Mouse (Mus musculus): ENCODE data around the gene Cadm4. TPM values are rescaled to one million over a fixed set of nuclear protein-coding genes. Genes with fewer than 3 reads are reported as not detected.
A peak's percentile ranks its signal among the peaks of the same experiment; 100 is the strongest.

Cadm4 gene
- polyA plus RNA-seq, 1 experiment from 2014 or later, result 1.2 TPM

DNA sequence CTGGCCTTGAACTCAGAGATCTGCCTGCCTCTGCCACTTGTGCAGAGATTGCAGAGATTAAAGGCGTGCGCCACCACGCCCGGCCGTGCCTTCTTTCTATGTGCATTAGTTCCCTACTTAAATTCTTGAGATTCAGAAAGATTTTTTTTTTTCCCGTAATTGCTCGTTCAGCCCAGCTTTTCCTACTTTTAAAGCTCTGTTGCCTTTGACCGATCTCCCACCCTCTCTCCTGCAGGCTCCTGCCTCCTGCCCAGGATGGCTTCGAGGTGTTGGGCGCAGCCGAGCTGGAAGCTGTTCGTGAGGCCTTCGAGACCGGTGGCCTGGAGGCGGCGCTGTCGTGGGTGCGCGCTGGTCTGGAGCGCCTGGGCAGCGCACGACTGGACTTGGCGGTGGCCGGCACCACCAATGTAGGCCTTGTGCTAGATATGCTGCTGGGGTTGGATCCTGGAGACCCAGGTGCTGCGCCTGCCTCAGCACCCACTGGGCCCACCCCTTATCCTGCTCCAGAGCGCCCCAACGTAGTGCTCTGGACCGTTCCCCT, 51.3 kb downstream of the Cadm4 start:
- Histone ChIP-seq H3K27me3 (replicated peaks; ENCODE audit: control insufficient read depth, insufficient read depth, low read length) (no peaks in the 10 kb centered on the region), H3K4me1 (ENCODE audit: control insufficient read depth, insufficient read depth, low read length) (peaks cover 14% of the 10 kb centered on the region), H3K27ac (ENCODE audit: low read length) (no peak overlapping the region), H3K9ac (ENCODE audit: low read depth, low read length) (no peak overlapping the region), H3K36me3 (ENCODE audit: control insufficient read depth, insufficient read depth, low read length) (peaks cover 19% of the 10 kb centered on the region), H3K4me3 (ENCODE audit: low read length) (no peak overlapping the region), H3K9me3 (ENCODE audit: control insufficient read depth, low read length) (no peaks in the 10 kb centered on the region), H3K4me2 (ENCODE audit: low read depth, low read length) (no peak overlapping the region)
- 81% methylated on average over 28 of the region's 28 CpGs for WGBS
- no peak for ATAC-seq

- H3K36me3 ChIP-seq (ENCODE audit: control insufficient read depth, insufficient read depth, low read length), result peaks cover 19% of the 10 kb centered on the region
- H3K4me1 ChIP-seq (ENCODE audit: control insufficient read depth, insufficient read depth, low read length), result peaks cover 14% of the 10 kb centered on the region
- H3K9ac ChIP-seq (ENCODE audit: low read depth, low read length), result no peak overlapping the region
- no peaks in the 10 kb centered on the region for H3K9me3 ChIP-seq (ENCODE audit: control insufficient read depth, low read length)
- no peak for ATAC-seq
- WGBS, result 57% methylated on average over 41 of the region's 42 CpGs
- H3K27ac ChIP-seq (ENCODE audit: low read length), result no peak overlapping the region
- H3K27me3 ChIP-seq (replicated peaks; ENCODE audit: control insufficient read depth, insufficient read depth, low read length), result no peaks in the 10 kb centered on the region
- no peak overlapping the region for H3K4me3 ChIP-seq (ENCODE audit: low read length)
- no peak overlapping the region for H3K4me2 ChIP-seq (ENCODE audit: low read depth, low read length)
Observed at GRCm38 (mm10) chr7:24533806-24534205, 52.0 kb downstream of the Cadm4 start.

DNA sequence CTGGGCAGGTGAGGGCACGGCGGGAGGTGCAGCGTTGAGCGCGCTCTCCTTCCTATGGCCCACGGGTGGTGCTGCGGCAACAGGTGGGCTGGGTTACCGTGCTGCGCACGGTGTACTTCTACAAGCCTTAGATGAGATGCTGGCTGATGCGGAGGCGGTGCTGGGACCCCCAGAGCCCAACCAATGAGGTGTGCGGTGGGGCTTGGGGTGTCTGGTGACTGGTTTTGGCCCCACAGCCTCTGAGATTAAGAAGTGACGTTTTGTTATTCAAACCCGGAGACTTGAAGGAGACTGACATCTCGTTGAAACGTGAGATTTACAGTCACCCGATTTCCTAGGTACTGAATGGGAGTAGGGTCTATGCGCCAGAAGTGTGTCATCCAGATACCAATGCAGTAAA, 52.5 kb downstream of the Cadm4 start:
- 55% methylated on average over 19 of the region's 19 CpGs for WGBS
- Histone ChIP-seq H3K9ac (ENCODE audit: low read depth, low read length) (no peak overlapping the region), H3K4me1 (ENCODE audit: control insufficient read depth, insufficient read depth, low read length) (peaks cover 14% of the 10 kb centered on the region), H3K27ac (ENCODE audit: low read length) (no peak overlapping the region), H3K27me3 (replicated peaks; ENCODE audit: control insufficient read depth, insufficient read depth, low read length) (no peaks in the 10 kb centered on the region), H3K36me3 (ENCODE audit: control insufficient read depth, insufficient read depth, low read length) (peaks cover 19% of the 10 kb centered on the region), H3K9me3 (ENCODE audit: control insufficient read depth, low read length) (no peaks in the 10 kb centered on the region), H3K4me3 (ENCODE audit: low read length) (no peak overlapping the region), H3K4me2 (ENCODE audit: low read depth, low read length) (no peak overlapping the region)
- ATAC-seq, result no peak

GRCm38 (mm10) chr7:24537081-24537480, 55.3 kb downstream of the Cadm4 start:
- H3K4me3 ChIP-seq (ENCODE audit: low read length), result no peak overlapping the region
- H3K4me2 ChIP-seq (ENCODE audit: low read depth, low read length), result no peak overlapping the region
- WGBS, result 76% methylated on average over 4 of the region's 4 CpGs
- H3K36me3 ChIP-seq (ENCODE audit: control insufficient read depth, insufficient read depth, low read length), result peaks cover 19% of the 10 kb centered on the region
- H3K27ac ChIP-seq (ENCODE audit: low read length), result no peak overlapping the region
- no peak overlapping the region for H3K9ac ChIP-seq (ENCODE audit: low read depth, low read length)
- no peaks in the 10 kb centered on the region for H3K9me3 ChIP-seq (ENCODE audit: control insufficient read depth, low read length)
- no peak for ATAC-seq
- H3K4me1 ChIP-seq (ENCODE audit: control insufficient read depth, insufficient read depth, low read length), result peaks cover 4% of the 10 kb centered on the region
- no peaks in the 10 kb centered on the region for H3K27me3 ChIP-seq (replicated peaks; ENCODE audit: control insufficient read depth, insufficient read depth, low read length)

- Histone ChIP-seq H3K9me3 (ENCODE audit: control insufficient read depth, low read length) (no peaks in the 10 kb centered on the region), H3K27me3 (replicated peaks; ENCODE audit: control insufficient read depth, insufficient read depth, low read length) (no peaks in the 10 kb centered on the region), H3K4me3 (ENCODE audit: low read length) (no peak overlapping the region), H3K36me3 (ENCODE audit: control insufficient read depth, insufficient read depth, low read length) (peaks cover 19% of the 10 kb centered on the region), H3K9ac (ENCODE audit: low read depth, low read length) (no peak overlapping the region), H3K4me1 (ENCODE audit: control insufficient read depth, insufficient read depth, low read length) (no peaks in the 10 kb centered on the region), H3K27ac (ENCODE audit: low read length) (no peak overlapping the region), H3K4me2 (ENCODE audit: low read depth, low read length) (no peak overlapping the region)
- 82% methylated on average over 5 of the region's 5 CpGs for WGBS
- no peak for ATAC-seq
Observed at GRCm38 (mm10) chr7:24537591-24537990, 55.8 kb downstream of the Cadm4 start.

DNA sequence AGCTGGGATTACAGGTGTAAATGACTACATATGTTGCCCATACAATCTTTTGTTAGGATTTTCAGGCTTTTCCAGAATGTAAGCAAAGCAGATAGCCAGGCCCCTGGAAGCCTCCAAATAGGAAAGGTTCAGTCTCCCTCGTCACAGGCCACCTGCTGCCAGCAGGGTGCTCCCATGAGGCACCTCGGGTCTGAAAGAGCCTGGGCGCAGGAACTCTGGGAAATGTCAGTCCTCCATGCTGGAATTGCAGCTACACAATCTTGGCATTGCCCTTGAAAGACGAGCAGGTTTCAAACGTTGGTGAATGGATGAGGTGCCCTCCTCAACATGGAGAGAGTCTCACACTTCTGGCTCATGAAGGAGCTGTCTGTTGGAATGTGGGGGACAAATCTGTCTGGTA, 56.3 kb downstream of the Cadm4 start:
- H3K9me3 ChIP-seq (ENCODE audit: control insufficient read depth, low read length), result no peaks in the 10 kb centered on the region
- H3K4me3 ChIP-seq (ENCODE audit: low read length), result no peak overlapping the region
- no peaks in the 10 kb centered on the region for H3K4me1 ChIP-seq (ENCODE audit: control insufficient read depth, insufficient read depth, low read length)
- ATAC-seq, result peak; percentile 32; the same call in 1 of the 2 replicates
- H3K4me2 ChIP-seq (ENCODE audit: low read depth, low read length), result no peak overlapping the region
- no peaks in the 10 kb centered on the region for H3K27me3 ChIP-seq (replicated peaks; ENCODE audit: control insufficient read depth, insufficient read depth, low read length)
- WGBS, result 40% methylated on average over 5 of the region's 5 CpGs
- H3K9ac ChIP-seq (ENCODE audit: low read depth, low read length), result no peak overlapping the region
- H3K27ac ChIP-seq (ENCODE audit: low read length), result no peak overlapping the region
- H3K36me3 ChIP-seq (ENCODE audit: control insufficient read depth, insufficient read depth, low read length), result peaks cover 17% of the 10 kb centered on the region

- Histone ChIP-seq H3K9ac (ENCODE audit: low read depth, low read length) (no peak overlapping the region), H3K4me2 (ENCODE audit: low read depth, low read length) (no peak overlapping the region), H3K4me1 (ENCODE audit: control insufficient read depth, insufficient read depth, low read length) (no peaks in the 10 kb centered on the region), H3K27ac (ENCODE audit: low read length) (no peak overlapping the region), H3K36me3 (ENCODE audit: control insufficient read depth, insufficient read depth, low read length) (peaks cover 12% of the 10 kb centered on the region; the same call in 1 of the 2 replicates), H3K4me3 (ENCODE audit: low read length) (no peak overlapping the region), H3K27me3 (replicated peaks; ENCODE audit: control insufficient read depth, insufficient read depth, low read length) (no peaks in the 10 kb centered on the region), H3K9me3 (ENCODE audit: control insufficient read depth, low read length) (no peaks in the 10 kb centered on the region)
- 81% methylated on average over 5 of the region's 5 CpGs for WGBS
- ATAC-seq, result no peak
Observed at GRCm38 (mm10) chr7:24538701-24539100, 56.9 kb downstream of the Cadm4 start.

DNA sequence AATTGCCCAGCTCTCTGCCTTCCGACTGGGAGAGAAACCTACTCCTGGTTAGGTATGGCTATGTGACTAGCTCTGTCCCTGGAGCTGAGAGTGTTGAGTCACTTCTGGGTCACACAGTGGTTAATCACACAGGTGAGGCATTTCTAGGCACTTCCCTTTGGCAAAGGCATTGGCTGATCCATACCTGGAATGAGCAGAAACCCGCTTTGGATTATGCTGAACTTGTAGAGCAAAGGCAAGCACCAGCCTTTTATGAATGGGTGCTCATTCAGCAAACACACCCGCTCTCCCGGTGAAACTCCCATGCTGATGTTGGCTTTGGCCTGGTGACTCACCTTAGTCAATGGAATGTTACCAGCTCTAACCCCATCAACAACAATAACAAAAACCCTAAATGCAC, 57.9 kb downstream of the Cadm4 start:
- no peak overlapping the region for H3K4me2 ChIP-seq (ENCODE audit: low read depth, low read length)
- H3K36me3 ChIP-seq (ENCODE audit: control insufficient read depth, insufficient read depth, low read length), result peaks cover 10% of the 10 kb centered on the region; the same call in 1 of the 2 replicates
- no peak for ATAC-seq
- H3K9ac ChIP-seq (ENCODE audit: low read depth, low read length), result no peak overlapping the region
- no peaks in the 10 kb centered on the region for H3K4me1 ChIP-seq (ENCODE audit: control insufficient read depth, insufficient read depth, low read length)
- no peak overlapping the region for H3K4me3 ChIP-seq (ENCODE audit: low read length)
- 86% methylated on average over 4 of the region's 4 CpGs for WGBS
- H3K9me3 ChIP-seq (ENCODE audit: control insufficient read depth, low read length), result peaks cover 2% of the 10 kb centered on the region; the same call in 1 of the 2 replicates
- no peaks in the 10 kb centered on the region for H3K27me3 ChIP-seq (replicated peaks; ENCODE audit: control insufficient read depth, insufficient read depth, low read length)
- H3K27ac ChIP-seq (ENCODE audit: low read length), result no peak overlapping the region

GRCm38 (mm10) chr7:24544506-24544905, 62.7 kb downstream of the Cadm4 start:
- peaks cover 3% of the 10 kb centered on the region; the same call in 1 of the 2 replicates for H3K9me3 ChIP-seq (ENCODE audit: control insufficient read depth, low read length)
- H3K4me2 ChIP-seq (ENCODE audit: low read depth, low read length), result no peak overlapping the region
- WGBS, result 85% methylated on average over 2 of the region's 2 CpGs
- H3K27me3 ChIP-seq (replicated peaks; ENCODE audit: control insufficient read depth, insufficient read depth, low read length), result no peaks in the 10 kb centered on the region
- no peak overlapping the region for H3K27ac ChIP-seq (ENCODE audit: low read length)
- no peak for ATAC-seq
- no peak overlapping the region for H3K9ac ChIP-seq (ENCODE audit: low read depth, low read length)
- 0 out of 2 replicates have a peak, but pooled peaks cover 2% of the 10 kb centered on the region for H3K36me3 ChIP-seq (ENCODE audit: control insufficient read depth, insufficient read depth, low read length)
- no peak overlapping the region for H3K4me3 ChIP-seq (ENCODE audit: low read length)
- H3K4me1 ChIP-seq (ENCODE audit: control insufficient read depth, insufficient read depth, low read length), result peaks cover 11% of the 10 kb centered on the region

Measured in intestine, embryonic 16.5 days (tissue).